Mouse (Mus musculus) CD4-positive, CD25-positive, alpha-beta regulatory T cell, adult 4 months (primary cell): Measurements from ENCODE around the gene Chaf1a. TPM values are rescaled to one million over a fixed set of nuclear protein-coding genes. Genes with fewer than 3 reads are reported as not detected.

Source experiments
- ATAC-seq: one replicate; pipeline ENCODE4 v1.8.0; 2017
- polyA plus RNA-seq, 2 experiments: library from polyadenylated mRNA; unstranded; fragments of 100-300 nt; shearing (Covaris generic); gene quantifications; one replicate each; pipeline ENCODE4 v1.2.1; 2017

Chaf1a gene
- polyA plus RNA-seq: 1 to 10 TPM in 1 of 2 experiments, under 1 TPM in 1; 0.51 to 1.0 TPM

- ATAC-seq: peak; percentile 72
These were observed at the start of gene Chaf1a for GRCm38 (mm10) chr17:56040030-56040856. TSS of gene Chaf1a (plus strand) at chr17:56040439.

- ATAC-seq: no peak
These were observed 44.2 kb upstream of the Chaf1a start for GRCm38 (mm10) chr17:55996007-55996406.

DNA sequence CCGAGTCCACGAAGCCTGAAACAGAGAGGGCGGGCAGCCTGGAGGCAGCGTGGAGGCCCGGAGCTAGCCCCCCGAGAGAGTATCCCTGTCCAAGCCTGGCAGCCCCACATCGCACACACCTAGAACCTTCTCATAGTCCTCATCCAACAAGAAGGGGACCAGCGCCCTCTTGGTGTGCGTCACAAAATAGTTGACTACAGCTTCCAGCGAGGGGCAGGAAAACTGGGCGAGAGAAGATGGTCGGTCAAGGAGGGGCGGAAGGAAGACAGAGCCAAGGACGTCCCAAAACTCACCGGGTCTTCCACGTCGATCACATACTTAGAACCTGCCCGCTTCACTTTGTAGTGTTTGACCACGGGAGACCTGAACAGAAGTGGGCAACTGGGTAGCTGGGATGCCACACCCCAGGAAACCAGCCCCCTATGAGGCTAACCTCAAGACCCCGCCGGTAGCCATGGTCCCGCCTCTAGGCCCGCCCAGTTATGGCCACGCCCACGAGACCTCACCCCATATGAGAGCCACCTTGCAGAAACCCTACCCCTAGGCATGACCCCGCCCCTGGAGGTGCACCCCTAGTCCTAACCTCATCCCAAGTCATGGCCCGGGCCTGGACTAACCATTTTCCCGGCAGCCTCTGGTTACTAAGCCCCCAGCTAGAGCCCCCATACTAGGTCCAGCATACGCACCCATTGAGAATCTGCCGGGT lies 40.3 kb upstream of the Chaf1a start:
- no peak for ATAC-seq

DNA sequence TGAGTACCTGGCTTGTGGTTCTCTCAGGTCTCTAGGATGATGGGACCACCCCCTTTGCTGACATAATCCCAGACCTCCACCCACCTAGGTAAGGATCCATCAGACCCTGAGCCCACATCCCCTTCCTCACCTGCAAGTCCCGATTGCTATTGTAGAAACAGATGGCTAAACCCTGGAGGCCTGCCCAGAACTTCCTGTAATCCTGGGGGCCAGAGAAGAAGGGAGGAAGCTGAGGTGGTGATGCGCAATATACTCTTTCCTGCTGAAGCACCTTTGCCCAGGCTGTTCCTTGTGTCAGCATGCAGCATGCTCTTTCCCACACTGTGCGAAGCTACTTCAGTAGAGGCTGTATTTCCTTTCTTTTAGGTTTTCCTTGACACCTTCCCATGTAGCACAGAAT lies 37.2 kb upstream of the Chaf1a start:
- no peak for ATAC-seq

DNA sequence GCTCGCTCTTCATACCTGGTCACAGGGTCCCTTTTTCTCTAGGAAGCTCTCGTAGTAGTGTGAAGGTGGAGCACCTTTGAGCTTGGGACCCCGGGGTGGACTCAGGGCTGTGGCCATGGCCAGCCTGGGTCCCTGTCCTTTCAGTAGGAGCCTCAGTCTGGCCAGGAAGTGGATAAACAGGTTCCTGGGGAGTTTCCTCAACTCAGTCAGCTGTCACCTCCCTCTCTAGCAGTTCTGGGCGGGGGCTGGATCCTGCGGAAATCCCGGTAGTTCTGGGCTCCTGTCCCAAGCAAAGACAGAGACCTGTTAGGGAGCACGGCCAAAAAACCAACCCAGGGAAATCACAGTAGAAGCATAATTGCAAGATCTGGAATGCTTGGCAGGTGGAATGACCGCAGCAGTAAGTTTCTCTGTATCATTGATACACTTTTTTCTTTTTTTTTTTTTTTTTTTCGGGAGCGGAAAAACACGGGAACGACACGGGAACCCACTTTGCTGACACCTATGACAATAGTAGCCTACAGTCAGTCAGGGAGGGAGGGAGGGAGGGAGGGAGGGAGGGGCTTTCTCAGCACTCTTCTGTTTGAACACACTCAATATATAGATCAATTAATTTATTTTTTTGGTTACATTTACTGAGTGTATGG lies 34.7 kb upstream of the Chaf1a start, which contains the start of the genes Stap2 and Mpnd:
Gene Stap2, minus strand, starts transcription at position 170 of the 647 bp plus-strand sequence.
Gene Mpnd, plus strand, starts transcription at position 297 of the 647 bp plus-strand sequence.
- no peak for ATAC-seq

GRCm38 (mm10) chr17:56006956-56007355 lies 33.3 kb upstream of the Chaf1a start:
- no peak for ATAC-seq

DNA sequence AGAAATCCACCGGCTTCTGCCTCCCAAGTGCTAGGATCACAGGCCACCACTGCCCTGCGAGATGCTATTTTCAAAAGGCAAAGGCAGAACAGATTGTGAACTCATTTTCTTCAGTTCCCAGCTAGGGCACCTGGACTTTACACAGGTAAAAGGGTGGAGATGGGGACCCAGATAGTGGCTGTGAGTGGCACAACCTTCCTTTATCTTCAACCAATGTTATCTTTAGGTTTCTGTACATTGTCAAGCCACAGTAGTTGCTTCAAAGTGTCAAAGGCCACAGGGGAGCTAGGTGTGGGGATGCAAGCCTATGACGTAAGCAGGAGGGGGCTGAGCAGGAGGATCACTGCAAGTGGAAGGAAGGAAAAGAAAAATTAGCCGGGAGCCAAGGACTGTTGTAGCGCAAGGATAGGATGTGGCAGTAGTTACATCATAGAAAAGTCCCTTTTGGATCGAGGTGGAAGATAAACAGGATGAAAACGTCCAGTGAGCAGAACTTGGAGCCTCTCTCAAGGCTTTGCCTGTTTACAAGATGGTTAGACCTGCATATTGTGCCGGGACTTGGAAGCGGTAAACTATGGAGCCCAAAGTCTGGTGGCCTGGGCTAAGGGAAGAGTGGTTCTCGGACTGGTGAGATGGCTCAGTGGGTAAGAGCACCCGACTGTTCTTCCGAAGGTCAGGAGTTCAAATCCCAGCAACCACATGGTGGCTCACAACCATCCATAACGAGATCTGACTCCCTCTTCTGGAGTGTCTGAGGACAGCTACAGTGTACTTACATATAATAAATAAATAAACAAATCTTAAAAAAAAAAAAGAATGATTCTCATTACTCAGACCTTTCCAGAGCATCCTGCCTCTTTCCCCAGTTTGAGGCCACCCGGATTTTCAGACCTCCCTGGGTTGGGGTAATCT lies 32.5 kb upstream of the Chaf1a start:
- ATAC-seq: peak; percentile 3

GRCm38 (mm10) chr17:56008356-56009087 lies 31.7 kb upstream of the Chaf1a start:
- peak; percentile 88 for ATAC-seq

GRCm38 (mm10) chr17:56009088-56009961 lies 30.9 kb upstream of the Chaf1a start:
- ATAC-seq: peak; percentile 84

DNA sequence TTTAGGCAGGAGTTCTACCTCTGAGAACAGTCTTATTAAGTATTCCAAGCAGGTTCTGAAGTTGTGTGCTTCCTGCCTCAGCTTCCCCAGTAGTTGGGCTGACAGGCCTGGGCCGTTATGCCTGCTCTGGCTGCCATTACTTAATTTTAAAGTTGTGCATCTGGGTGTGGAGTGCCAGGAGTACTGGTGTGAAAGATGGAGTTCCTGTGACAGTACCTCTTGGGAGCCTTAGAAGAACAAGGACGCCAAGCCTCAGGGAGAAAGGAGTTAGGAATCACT lies 30.3 kb upstream of the Chaf1a start:
- no peak for ATAC-seq

GRCm38 (mm10) chr17:56010255-56010654 lies 30.0 kb upstream of the Chaf1a start:
- ATAC-seq: no peak

- ATAC-seq: no peak
These were observed 29.6 kb upstream of the Chaf1a start for GRCm38 (mm10) chr17:56010681-56011080.

DNA sequence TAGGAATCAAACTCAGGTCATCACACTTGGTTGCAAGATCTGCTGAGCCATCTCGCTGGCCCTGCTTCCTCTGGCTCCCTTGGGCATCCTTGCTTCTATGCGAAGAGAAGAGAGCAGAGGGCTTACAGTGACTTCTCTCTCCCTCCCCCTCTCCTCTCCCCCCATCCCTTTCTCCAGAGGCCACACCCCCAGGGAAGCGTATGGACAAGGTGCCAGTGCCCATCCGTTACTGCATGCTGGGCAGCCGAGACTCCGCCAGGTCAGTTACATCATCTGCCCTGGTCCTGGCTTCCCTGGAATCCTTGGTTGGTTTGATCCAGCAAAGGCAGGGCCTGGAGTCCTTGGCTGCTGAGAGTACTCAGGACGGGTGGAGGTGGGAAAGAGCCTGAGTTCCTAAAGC lies 28.8 kb upstream of the Chaf1a start:
- no peak for ATAC-seq

- no peak for ATAC-seq
These were observed 24.9 kb upstream of the Chaf1a start for GRCm38 (mm10) chr17:56015293-56015692.

DNA sequence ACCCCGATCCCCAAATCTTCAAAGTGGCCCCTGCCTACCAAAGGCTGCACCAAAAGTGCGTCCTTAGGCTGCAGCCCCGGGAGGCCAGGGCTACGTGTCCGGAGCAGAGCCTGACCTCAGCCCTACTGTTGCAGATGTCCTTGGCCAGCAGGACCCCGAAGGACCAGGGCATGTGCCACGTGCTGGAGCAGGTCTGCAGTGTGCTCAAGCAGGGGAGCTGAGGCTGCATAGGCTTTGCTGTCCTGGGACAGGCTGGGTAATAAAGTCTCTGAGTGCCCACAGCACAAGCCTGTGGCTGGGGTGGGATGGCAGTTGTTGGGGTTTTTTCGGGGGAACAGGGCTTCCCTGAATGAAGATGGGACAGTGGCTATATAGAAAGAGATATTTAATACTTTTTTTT lies 23.9 kb upstream of the Chaf1a start:
- ATAC-seq: no peak

DNA sequence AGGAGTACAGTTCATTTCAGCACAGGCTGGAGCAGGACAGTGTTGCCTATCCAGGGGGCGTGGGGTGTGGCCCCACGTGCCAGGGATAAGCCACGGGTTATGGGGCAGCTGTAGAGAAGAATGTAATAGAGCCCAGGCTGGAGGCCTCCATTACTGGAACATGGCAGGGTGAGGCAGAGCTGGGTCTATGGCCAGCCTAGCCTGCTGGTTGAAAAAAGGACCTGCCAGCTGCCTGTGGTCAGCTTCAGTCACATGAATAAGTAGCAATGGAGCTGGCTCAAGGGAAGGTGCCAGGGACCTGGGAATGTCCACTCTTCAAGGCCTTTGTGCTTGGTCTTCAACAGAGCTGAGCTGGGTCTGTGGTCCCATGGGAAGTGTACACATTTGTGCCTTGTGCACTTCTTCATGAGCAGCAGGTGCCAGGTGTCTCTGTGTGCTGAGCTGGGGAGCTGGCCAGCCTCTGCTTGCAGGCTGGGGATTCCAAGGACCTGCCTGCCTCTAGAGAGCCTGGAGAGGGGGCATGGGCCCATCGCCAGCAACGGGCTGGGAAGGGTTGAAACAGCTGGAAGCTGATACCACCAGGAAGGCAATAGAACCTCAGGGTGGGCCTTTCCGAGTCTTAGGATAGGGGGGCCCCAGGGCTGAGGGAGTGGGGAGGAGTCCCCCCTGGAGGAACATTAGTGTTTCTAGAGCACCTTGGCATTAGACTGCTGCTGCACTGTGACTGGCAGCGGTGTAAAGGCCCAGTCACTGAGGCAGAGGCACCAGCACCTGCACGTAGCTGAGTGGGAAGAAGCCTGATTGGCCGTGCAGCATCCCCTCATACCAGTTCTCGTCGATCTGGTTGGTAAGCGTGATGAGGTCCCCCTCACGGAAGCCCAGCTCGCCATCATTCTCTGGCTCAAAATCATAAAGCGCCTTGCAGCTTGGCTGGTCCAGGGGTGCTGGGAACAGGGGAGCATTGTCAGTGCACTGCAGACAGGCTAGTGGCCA lies 23.1 kb upstream of the Chaf1a start:
- ATAC-seq: no peak

DNA sequence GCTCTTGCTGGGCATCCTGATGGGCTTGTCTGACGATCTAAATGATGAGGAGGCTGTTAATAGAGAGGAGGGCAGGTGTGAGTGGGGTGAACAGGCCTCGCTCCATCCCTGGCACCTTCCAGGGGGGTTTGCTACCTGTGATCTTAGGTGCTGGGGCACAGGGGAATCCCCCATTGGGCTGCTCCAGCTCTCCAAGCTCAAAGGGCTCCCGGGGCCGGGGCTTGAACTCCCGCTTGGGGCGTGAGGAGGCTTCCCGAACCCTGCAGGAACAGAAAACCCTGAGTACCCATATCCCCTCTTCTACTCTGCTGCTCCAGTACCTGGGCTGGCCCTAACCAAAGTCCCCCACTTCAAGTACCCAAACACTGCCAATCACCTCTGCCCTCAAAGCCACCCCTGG lies 22.4 kb upstream of the Chaf1a start:
- ATAC-seq: no peak

- ATAC-seq: peak; percentile 37
These were observed 21.7 kb upstream of the Chaf1a start for GRCm38 (mm10) chr17:56018347-56019131.
